Mouse (Mus musculus): ENCODE results near the gene Atp6ap2.

- TF ChIP-seq CTCF (IDR thresholded peaks at IDR 0.05; ENCODE audit: low read depth, low read length) = no peak
- no peak for TF ChIP-seq EP300 (IDR thresholded peaks at IDR 0.05; ENCODE audit: insufficient read depth, low read depth, low read length)
- TF ChIP-seq POLR2A (IDR thresholded peaks at IDR 0.05; ENCODE audit: insufficient read depth, low read length) = no peak
Measured at GRCm38 (mm10) chrX:12592011-12592410, 4.4 kb downstream of the Atp6ap2 start.

Measured in ES-Bruce4 (cell line).